Mouse (Mus musculus) thymus, postnatal 10 days (tissue): ENCODE measurements around the gene Fbxo8.

ENCODE experiments used
- DNase-seq, 2 experiments: peaks; one replicate each; pipeline ENCODE4 v3.0.0; 2021; ENCODE audit warnings: low spot score in 2 of 2

The Fbxo8 gene

DNA sequence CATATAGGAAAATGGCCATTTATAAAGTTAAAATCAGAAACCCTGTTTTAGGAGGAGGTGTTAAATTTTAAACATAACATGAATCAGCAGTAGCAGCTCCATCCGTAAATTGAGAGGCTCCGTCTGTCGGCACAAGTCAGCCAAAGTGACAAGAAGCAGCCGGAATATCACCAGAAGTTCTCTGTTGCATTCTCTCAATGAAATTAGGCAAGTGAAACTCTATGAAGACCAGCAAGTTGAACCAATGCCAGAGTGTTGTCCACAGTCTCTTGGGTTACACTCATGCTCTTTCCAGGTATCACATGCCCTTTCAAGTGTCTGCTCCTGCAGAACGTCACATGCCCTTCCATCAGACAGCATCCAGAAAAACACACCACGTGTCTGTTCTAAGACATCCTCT is 60.8 kb downstream of the Fbxo8 start:
- DNase-seq, result no peak

DNA sequence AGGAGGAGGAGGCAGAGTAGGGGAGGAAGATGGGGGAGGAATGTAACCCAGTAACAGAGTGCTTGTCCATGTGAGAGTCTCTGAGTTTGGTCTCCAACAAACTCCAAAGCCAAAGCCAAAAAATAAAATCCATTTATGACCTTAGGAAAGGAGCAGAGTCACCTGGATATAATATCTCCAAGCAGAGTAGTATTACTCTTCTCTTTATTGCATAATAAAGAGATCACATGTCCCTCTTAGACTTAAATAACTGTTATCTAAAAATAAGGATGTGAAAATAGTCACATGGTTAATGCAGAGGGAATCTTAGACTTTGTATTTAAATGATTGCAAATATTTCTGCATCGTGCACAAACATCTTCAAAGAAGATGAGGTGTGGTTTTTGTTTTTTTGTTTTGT is 63.3 kb downstream of the Fbxo8 start:
- no peak for DNase-seq

DNA sequence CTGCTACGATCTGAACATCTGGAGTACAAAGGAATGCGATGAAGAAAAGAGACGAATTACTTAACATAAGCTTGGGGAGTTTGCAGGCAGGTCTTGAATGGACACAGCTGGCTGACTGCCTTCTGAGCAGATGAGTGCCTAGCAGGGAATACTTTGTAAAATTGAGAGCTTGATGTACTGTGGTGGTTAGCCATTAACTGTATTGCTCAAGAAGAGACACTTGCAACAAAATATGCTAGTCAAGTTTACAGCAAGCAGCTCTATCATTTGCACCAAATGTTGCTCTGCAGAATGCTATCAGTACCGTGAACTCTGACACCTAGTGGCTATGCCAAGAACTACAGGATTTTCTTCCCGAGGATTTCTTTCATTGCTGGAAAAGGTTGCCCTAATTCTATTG is 64.1 kb downstream of the Fbxo8 start:
- peak in 1 of 2 experiments; percentile 29 for DNase-seq

DNA sequence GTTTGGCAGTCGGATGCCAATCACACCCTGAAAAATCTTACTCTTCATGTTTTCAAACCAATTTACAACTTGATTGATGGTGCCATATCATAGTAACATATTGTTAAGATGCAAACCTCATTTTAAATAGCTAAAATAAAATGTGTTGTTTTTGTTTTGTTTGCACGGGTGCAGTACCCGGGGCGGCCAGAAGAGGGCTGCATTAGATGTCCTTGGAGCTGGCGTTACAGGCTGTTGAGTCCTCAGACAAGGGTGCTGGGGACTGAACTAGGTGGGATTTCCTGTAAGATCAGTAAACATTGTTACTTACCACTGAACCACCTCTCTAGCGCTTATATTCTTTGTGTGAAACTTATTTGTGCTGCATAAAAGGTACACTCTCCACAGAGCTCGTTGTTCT is 65.4 kb downstream of the Fbxo8 start:
- DNase-seq, result peak in 1 of 2 experiments; percentile 58

DNA sequence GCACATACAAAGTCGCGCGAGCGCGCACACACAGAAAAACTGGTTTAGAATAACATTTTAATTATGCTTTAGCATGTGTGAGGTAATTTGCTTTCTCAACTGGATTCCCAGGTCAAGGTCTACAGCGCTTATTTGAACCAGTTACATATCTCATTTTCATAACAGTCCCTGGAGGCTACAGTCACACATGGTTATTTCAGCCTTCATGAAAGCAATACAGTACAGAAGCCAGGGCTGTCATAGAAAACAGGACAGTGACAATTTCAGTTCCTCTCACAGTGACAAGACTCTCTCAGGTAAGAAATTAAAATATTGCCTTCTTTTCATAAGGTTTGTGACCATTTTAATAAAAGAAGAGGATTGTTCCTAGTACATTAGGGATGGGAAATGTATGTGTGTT is 66.4 kb downstream of the Fbxo8 start:
- DNase-seq, result no peak

DNA sequence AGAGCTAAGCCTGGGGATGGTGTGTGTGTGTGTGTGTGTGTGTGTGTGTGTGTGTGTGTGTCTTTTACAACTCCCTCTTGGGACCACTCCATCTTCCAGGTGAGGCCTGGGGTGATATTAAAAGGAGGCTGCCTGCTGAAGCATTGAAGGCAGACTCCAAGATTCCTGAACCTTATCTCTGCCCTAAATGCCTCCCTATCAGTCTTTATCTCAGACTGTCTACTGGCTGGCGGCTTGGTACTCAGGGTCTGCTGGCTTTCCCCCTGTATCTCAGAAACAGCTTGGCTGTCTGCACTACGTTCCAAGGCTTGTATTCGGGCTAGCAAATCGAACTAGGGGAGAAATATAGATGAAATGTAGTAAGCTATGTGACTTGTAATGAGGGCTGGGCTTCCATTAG is 68.2 kb downstream of the Fbxo8 start:
- DNase-seq, result no peak

DNA sequence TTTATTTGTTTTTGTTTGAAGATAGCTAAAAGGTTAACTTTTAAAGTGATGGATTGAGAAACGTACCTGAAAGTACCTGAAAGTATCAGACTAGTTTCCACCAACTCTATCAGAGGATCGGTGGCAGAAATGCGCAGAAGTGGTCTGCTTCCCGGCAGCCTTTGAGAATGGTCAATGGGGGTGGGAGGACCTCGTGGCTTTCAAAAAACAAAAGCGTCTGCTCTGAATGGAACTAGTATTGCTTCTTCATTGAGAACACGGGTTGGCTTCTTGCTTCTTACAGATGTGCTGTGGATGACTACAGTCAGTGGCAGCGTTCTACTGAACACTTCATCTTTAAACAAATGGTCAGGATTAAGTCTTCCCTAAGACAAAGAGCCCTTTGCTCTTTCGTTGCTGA is 68.7 kb downstream of the Fbxo8 start:
- no peak for DNase-seq

DNA sequence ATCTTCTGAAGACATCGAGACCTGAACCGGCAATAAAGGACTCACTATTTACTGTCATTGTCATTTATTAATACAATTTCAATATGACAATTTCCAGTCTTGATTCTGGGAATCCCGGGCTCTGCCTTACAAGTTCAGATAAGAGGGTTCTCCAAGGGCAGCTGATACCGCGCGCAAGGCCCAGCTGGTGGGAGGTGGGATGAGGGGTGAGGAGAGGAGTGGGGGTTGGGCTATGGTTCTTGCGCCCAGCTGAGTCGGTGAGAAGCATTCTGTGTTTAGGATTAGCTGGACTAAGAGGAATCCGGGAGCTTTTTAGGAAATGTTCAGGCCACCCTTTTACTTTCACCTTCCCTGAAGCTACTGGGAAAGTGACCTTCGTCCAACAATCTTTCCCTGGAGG is 69.8 kb downstream of the Fbxo8 start:
- no peak for DNase-seq

DNA sequence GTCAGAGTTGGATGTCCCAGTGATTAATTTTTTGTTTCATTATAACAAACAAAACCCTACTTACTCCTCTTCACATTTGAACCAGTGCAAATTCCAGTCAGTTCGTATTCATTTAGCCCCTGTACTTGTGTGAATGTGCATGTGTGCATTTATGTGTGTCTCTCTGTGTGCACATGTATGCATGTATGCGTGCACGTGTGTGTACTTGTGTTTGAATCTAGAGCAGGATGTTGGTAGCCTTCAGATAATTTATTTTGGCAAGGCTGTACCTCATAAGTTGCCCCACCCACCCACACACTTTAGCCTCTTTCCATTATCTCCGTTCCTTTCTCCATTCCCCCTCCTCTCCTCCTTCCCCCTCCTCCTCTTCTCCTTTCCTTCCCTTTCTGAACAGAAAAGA is 70.2 kb downstream of the Fbxo8 start:
- no peak for DNase-seq

DNA sequence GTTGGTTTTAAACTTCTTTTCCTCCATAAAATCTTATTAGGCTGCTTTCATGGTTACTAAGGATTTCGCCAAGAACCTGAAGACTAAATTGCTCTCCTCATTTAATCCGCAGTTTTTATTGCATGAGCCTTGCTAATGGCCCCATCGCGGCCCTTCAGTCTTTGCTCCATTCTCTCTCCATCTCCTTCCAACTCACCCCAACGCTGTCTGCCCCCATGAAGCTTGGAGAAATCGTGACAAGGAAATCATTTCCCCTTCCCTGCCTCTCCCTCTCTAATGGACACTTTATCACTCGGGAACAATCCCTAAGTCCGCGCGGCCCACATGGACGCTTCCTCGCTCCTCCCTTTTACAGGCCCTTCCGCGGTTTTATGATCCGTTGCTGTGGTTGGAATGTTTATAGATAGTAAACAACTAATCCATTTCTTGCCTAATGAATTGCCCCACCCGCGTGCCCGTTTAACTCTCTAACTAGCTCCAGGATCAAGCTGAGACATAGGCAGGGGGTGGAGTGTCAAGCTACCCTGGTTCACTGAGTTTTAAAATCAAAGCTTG is 71.7 kb downstream of the Fbxo8 start:
- DNase-seq, result no peak

DNA sequence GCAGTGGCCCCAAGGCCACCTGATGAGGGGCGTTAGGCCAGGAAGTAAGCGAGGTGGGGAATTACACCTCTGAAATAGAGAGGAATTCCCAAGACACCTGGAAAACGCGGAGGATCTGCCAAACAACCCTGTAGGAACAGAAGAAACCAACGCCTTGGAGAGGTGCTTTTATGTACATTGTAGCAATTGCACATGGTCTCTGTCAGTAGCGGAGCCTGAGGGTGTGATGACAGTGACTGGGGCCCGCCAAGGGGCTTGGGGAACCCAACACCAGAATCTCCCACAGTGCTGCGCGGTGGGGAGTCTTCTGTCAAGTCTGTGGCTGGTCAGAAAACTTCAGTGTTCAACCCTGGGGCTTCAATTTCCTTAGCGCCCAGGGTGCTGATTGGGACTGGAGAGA is 72.5 kb downstream of the Fbxo8 start:
- DNase-seq, result no peak

DNA sequence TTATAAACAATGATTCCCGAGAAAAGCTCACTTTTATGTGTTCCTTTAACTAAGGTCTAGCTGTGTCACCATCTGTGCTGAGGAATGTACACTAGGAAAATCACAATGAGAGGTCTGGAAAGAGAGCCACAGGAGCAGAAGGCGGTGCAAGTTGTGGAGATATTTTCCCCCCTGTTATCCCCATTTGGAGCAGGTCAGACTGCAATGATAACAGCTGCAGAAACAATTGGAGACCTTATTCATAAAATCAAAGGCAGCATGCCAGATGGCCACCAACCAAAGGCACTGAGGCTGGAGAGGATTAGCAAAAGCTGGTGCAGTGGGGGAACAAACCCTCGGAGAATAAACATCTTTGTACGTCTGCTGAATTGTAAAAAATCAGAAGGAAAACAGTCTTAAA is 78.3 kb downstream of the Fbxo8 start:
- no peak for DNase-seq

DNA sequence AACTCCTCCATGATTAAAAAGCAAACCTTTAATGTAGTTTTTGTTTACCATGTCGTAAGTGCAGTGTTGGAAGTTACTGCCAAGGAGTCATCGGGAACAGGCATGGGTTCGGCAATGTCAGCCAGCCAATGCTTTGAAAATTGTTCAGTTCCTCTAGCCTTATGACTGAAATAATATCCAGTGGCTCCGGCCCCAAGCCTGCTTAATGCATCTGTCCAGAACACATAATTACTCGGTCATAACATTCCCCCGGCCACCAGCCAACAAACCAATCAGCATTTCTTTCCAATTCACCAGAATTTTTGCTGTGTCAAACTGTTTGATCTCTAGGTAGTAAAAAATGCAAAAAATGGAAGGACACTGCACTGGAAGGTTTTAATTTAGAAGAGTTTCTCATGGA is 88.4 kb downstream of the Fbxo8 start:
- DNase-seq, result no peak
